Mouse (Mus musculus): ENCODE data around the gene Olfr138. TPM values are rescaled to one million over a fixed set of nuclear protein-coding genes. Genes with fewer than 3 reads are reported as not detected.

The Olfr138 gene
- polyA plus RNA-seq (2014; fragmentation: Nextera tagmentation; extraction: Ambion mirVana), result not detected in 2 replicates

- DNase-seq (ENCODE audit: low spot score) (no peak), ATAC-seq (ENCODE audit: insufficient number of reproducible peaks, low FRiP score, low TSS enrichment, low read depth) (no peak)
- Histone ChIP-seq H3K9ac (ENCODE audit: low read length) (no peak within 1 kb of the TSS), H3K4me3 (ENCODE audit: low read depth, low read length) (no peak within 1 kb of the TSS), H3K36me3 (ENCODE audit: control insufficient read depth, insufficient read depth, low read length) (no peaks in the 10 kb centered on the region), H3K4me1 (ENCODE audit: control insufficient read depth, insufficient read depth, low read length) (no peaks in the 10 kb centered on the region), H3K4me2 (ENCODE audit: low read depth, severe bottlenecking) (no peak within 1 kb of the TSS), H3K27me3 (ENCODE audit: control insufficient read depth, insufficient read depth, low read length) (no peaks in the 10 kb centered on the region), H3K27ac (replicated peaks; ENCODE audit: low read depth, low read length) (no peak within 1 kb of the TSS), H3K9me3 (ENCODE audit: control insufficient read depth, low read length) (no peaks in the 10 kb centered on the region; the same call in 1 of the 2 replicates)
- 70% methylated on average over 1 of the region's 1 CpGs for WGBS
These were observed at the start of gene Olfr138 for GRCm38 (mm10) chr17:38260735-38261134. Gene Olfr138, plus strand, starts transcription at chr17:38261035.

DNA sequence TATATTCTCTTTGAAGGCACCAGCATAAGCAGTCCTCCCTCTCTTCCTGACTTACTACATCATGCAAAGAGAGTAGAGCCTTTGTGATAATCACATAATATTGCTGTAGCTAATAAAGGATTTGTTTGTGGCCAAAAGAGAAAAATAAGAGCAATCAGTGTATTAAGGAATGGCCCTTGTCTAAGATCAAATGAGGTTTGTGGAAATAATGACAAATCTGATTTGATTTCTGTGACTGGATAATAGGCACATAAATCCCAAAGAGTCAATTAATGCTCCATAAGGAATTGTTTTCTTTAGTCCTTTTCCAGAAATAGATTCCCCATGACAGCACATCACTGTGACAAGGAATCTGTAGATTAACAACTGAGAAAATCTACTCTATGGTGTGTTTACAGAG lies 46.6 kb downstream of the Olfr138 start, which contains the start of gene Olfr137:
Olfr137 (minus strand) TSS at position 101 of the 400 bp plus-strand sequence.
- Histone ChIP-seq H3K36me3 (ENCODE audit: control insufficient read depth, insufficient read depth, low read length) (no peaks in the 10 kb centered on the region), H3K4me1 (ENCODE audit: control insufficient read depth, insufficient read depth, low read length) (no peaks in the 10 kb centered on the region), H3K4me2 (ENCODE audit: low read depth, severe bottlenecking) (no peak within 1 kb of the TSS), H3K4me3 (ENCODE audit: low read depth, low read length) (no peak within 1 kb of the TSS), H3K27ac (replicated peaks; ENCODE audit: low read depth, low read length) (no peak within 1 kb of the TSS), H3K9ac (ENCODE audit: low read length) (no peak within 1 kb of the TSS), H3K9me3 (ENCODE audit: control insufficient read depth, low read length) (no peaks in the 10 kb centered on the region), H3K27me3 (ENCODE audit: control insufficient read depth, insufficient read depth, low read length) (no peaks in the 10 kb centered on the region)
- DNase-seq (ENCODE audit: low spot score) (no peak), ATAC-seq (ENCODE audit: insufficient number of reproducible peaks, low FRiP score, low TSS enrichment, low read depth) (no peak)

Other genes starting within 250 kb of the Olfr138 start
- not detected in 2 replicates for gene Olfr129, start 201.0 kb upstream of the Olfr138 start, polyA plus RNA-seq (2014; fragmentation: Nextera tagmentation; extraction: Ambion mirVana)
- not detected in 2 replicates for gene Olfr130, start 197.1 kb upstream of the Olfr138 start, polyA plus RNA-seq (2014; fragmentation: Nextera tagmentation; extraction: Ambion mirVana)
- not detected in 2 replicates for gene Olfr131, start 172.3 kb upstream of the Olfr138 start, polyA plus RNA-seq (2014; fragmentation: Nextera tagmentation; extraction: Ambion mirVana)
- not detected in 2 replicates for gene Olfr132, start 126.5 kb upstream of the Olfr138 start, polyA plus RNA-seq (2014; fragmentation: Nextera tagmentation; extraction: Ambion mirVana)
- gene Olfr133, start 115.8 kb upstream of the Olfr138 start, polyA plus RNA-seq (2014; fragmentation: Nextera tagmentation; extraction: Ambion mirVana), result not detected in 2 replicates
- gene Olfr134, start 89.6 kb upstream of the Olfr138 start, polyA plus RNA-seq (2014; fragmentation: Nextera tagmentation; extraction: Ambion mirVana), result not detected in 2 replicates
- gene Olfr135, start 56.7 kb upstream of the Olfr138 start, polyA plus RNA-seq (2014; fragmentation: Nextera tagmentation; extraction: Ambion mirVana), result not detected in 2 replicates
- gene Olfr137, start 46.5 kb downstream of the Olfr138 start, polyA plus RNA-seq (2014; fragmentation: Nextera tagmentation; extraction: Ambion mirVana), result not detected in 2 replicates
- not detected in 2 replicates for gene Olfr136, start 68.8 kb downstream of the Olfr138 start, polyA plus RNA-seq (2014; fragmentation: Nextera tagmentation; extraction: Ambion mirVana)
- not detected in 2 replicates for gene Esp36, start 159.2 kb downstream of the Olfr138 start, polyA plus RNA-seq (2014; fragmentation: Nextera tagmentation; extraction: Ambion mirVana)

All from limb, embryonic 11.5 days (tissue).